Mouse (Mus musculus) layer of hippocampus, postnatal 10 days (tissue): ENCODE data around the gene Arl6. TPM values are rescaled to one million over a fixed set of nuclear protein-coding genes. Genes with fewer than 3 reads are reported as not detected.

ENCODE experiments used
- DNase-seq, 2 experiments: peaks; one replicate each; pipeline ENCODE4 v3.0.0; 2021; ENCODE audit warnings: low spot score in 2 of 2
- long read RNA-seq: library from polyadenylated mRNA; stranded (forward); transcript quantifications from one replicate; pipeline ENCODE4 v2.0.0, GENCODE M21; 2023
- total RNA-seq, 2 experiments: library from RNA; stranded (reverse); gene quantifications; 2 replicates each; pipeline ENCODE4 v1.2.3; 2021

Gene Arl6
- total RNA-seq: 10 to 100 TPM; 21.9 to 26.4 TPM
- long read RNA-seq, transcript Arl6-201 (8 exons, 1,696 nt): major isoform, 51 of 53 reads
- long read RNA-seq, partial matches to known transcripts: 1 of 53 reads
- long read RNA-seq, other reads (novel, unspliced or antisense): 1 of 53 reads

- peak; percentile 92 to 95 for DNase-seq
Observed at GRCm38 (mm10) chr16:59639102-59639691, at the start of gene Arl6. Gene Arl6 (minus strand): TSS chr16:59639391.

DNA sequence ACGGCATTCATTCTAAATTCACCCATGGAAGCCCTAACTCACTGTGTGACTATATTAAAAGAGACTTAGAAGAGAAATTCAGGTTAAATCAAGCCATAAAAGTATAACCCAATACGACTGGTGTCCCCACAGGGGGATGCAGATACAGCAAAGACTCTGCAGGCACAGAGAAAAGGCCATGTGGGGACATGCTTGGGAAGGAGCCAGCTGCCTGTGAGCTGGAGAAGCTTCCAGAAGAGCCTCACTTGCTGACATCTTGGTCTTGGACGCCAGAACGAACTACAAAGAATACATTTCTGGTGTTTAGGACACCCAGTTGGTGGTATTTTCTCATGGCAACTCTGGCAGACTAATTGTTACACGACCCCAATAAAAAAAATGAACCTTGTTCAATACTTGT, 45.9 kb upstream of the Arl6 start:
- DNase-seq: no peak

DNA sequence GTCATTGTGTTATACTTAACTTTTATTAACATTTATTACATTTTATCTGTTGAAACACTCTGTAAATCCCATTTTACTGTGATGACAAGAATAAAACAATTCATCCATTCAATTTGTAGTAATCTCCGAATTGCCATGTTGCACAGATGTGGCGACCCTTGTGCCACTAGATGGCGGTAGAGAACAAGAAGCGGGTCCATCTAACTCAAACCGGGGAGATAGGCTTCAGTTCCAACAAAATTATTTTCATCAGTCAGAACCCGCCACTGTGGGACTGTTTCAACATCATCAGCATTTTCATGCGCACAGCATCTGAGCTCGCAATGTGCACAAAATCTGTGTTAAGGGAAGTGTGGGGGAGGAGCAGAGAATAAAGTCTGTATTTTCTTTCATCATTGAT, 44.2 kb upstream of the Arl6 start:
- DNase-seq: peak; percentile 75 to 80

GRCm38 (mm10) chr16:59682216-59682891, 43.2 kb upstream of the Arl6 start:
- DNase-seq: no peak

DNA sequence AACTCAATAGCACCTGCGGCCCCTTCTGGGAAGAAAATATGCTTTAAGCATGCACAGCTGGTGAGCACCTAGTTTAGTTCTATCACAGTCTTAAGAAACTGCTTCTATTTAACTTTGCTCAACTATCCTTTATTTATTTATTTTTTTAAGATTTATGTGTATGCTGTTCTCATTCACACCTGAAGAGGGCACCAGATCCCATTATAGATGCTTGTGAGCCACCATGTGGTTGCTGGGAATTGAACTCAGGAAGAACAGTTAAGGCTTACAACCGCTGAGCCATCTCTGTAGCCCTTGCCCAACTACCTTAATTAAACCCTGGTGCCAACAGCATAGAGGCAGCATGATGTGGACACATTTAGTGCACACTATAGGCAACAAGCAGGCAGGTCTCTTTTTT, 27.7 kb upstream of the Arl6 start:
- no peak for DNase-seq

DNA sequence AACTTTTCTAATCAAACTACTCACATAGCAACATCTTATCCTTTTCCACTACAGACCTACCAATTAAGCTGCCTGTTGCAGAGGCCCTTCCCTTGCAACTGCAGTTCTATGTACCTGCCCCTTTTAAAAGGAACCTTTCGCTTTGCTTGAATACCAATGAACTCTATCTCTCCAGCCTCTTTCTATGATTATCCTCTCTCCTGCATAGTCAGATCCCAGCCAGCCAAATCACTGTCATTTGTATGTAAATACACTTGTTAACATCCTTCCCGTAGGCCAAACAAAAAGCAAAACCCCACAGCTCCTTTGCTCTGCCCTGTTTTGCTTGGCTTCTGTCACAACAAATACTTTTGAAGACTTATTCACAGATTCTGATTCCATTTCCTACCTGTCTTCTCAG, 4.6 kb upstream of the Arl6 start:
- no peak for DNase-seq

DNA sequence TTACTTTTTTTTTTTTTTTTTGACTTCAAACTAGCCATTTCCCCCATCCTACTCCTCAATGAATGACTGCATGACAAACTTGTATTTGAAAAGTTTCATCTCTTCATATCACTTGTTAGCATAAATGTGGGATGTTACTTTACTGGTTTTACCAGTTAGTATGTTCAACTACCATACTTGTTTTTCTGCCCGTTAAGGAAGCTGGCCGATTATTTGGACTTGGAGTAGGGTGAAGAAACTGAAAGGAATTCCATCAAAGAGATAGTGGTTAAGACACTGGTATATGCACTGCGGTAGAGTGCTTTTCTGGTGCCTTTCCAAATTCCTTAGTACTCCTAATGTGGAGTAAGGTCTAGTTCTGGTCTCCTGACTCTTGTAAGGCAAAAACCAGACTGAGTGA, 794 bp upstream of the Arl6 start:
- no peak for DNase-seq

GRCm38 (mm10) chr16:59634598-59634997, 4.6 kb downstream of the Arl6 start:
- DNase-seq: no peak

DNA sequence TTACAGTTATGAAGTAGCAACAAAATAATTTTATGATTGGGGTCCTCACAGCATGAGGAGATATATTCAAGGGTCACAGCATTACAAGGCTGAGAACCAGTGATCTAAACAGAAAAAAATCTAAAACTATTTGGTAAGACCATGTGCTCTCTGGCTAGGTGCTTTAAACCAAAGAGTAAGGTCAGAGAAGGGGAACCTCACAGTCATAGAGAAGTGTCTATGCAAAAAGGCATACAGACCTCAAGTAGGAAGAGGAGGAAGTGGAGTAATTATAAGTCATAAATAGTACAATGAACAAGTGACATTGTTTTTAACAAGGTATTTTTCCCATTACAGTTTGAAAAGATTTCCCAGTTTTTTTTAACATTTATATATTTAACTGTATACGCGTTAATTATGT, 17.6 kb downstream of the Arl6 start:
- no peak for DNase-seq

GRCm38 (mm10) chr16:59617167-59617566, 22.0 kb downstream of the Arl6 start:
- peak in 1 of 2 experiments; percentile 36 for DNase-seq

- DNase-seq: no peak
Observed at GRCm38 (mm10) chr16:59615675-59616074, 23.5 kb downstream of the Arl6 start.

DNA sequence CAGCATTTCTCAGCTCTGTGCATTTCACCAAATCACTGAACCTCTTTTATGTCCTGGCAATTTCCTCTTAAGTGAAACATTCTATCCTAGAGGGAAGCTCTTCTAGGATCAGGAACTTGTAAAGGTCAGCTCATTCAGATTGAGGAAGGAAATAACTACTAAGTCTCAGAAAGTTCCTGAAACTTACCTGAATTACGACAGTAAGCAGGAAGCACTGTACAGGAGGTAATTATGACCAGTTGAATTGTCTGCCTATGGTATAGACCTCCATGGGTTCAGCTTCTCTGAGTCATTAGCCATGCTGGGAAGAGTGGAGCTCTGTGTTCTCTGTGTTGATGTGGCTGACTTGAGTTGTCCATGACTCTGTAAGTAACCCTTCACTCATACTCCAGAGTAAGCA, 28.4 kb downstream of the Arl6 start:
- no peak for DNase-seq

- peak; percentile 34 to 40 for DNase-seq
Observed at GRCm38 (mm10) chr16:59604078-59604781, 35.0 kb downstream of the Arl6 start.

DNA sequence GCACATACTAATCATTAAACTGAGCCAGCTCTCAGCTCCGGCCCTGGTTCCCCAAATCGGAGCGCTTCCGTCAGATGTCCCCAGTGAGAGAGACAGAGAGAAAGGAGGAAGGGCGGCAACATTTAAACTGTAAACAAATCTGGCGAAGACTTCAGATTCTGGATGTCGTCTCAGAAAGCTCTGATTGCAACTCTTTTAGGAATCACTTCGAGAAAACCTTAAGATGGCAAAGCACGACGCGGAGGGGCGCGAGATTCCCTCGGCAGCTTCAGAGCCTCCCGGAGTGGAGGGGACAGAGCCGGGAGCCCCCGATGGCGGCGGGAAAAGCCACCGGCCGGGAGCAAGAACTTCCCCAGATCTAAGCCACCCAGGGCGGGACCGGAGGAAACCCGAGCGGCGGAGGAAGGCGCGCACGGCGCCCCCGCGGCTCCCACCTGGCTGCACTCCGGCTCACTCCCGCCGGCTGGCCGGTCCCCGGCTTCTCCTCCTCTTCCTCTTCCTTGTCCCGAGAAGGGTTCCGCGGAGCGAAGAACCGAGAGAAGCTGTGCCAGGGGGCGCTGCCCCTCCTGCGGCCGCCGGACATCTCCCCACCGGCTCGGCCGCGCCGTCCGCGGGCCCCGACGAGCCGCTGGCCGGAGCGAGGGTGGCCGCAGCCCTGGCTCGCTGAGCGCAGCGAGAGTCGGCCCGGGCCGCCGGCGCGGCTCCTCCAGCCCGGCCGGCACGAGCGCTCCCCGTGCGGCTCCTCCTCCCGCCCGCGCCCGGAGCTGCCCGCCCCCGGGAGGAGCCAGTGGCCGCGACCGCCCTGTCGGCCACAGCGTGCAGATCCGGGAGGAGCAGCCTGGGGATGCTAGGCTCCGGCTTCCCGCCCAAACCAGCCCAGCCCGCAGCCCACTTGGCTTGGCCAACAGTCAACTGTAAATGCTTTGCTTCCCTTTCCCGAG, 38.6 kb downstream of the Arl6 start, which contains the start of gene Crybg3:
TSS of gene Crybg3 (minus strand) at position 669 of the 941 bp plus-strand sequence.
- peak; percentile 48 to 72 for DNase-seq

DNA sequence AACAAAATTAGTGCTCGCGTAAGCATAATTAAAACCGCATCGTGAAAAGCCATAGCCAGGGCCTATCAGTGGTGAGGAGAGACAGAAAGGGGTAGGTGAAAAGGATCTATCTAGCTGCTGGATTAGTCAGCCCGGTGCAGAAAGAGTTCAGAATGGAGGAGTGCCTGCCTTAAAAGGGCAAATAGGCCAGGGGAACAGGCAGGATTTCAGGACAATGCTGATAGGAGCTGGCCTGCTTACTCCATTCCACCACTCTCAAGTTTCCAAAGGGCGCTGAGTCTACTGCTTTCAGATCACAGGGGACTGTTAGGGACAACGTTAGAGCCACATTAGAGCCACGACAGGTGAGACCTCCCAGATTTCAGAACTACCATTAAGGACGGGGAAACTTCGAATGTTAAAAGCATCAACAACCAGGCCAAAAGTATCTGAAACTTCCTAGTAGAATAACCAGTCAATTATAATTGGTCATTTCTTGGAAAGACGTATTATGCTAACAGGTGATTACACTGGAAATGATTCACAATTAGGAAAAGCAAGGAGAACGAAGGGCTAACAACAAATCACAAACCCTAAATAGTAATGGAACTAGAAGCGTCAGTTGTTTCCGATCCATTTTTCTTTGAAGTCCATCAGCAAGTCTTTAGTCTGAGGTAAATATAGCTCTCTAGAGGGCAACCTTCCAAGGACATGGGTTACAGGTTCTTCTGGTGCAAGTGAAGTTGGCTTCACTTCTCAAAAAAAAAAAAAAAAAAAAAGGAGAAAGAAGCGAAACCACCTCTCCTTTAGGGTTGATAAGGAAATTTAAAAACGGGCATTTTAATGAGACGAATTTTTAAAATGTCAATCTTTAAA, 39.6 kb downstream of the Arl6 start:
- DNase-seq: no peak

GRCm38 (mm10) chr16:59598997-59599396, 40.2 kb downstream of the Arl6 start:
- DNase-seq: no peak

GRCm38 (mm10) chr16:59597256-59597655, 41.9 kb downstream of the Arl6 start:
- no peak for DNase-seq

DNA sequence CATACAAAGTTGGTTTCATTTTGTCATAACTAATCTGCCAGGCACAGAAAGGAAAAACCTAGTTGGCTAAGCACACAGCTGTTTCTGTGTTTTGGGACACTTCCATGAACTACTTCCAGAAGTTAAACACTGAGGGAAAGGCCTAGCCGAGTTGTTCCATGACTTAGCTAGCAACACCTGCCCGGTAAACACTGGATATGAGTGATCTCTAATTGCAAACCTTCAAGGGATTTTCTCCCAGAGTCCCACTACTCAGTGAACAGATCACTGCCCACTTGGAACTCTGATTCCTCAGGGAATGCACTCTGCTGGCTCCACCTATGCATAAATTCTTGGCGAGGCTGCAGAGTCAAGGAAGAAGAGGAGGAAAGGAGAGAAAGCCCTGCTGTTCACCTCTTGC, 44.5 kb downstream of the Arl6 start:
- no peak for DNase-seq

DNA sequence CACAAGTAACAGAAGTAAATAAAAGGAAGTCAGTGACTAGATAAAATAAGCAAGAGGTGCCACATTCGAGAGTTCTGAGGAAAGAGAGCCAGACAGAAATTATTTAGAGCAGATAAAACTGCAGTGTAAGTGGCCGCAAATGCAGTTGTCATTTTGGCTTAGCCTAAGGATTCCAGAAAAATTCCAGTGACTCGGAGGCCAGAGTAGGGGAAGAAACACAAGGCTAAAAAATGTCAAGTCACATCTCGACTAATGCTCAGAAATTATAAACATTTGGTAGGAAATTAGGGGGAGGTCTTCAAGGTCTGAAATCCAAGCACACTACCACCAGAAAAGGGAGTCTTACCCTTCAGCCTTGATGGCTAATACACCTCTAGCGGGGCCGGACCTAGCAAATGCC, 48.4 kb downstream of the Arl6 start:
- DNase-seq: no peak
